Mouse (Mus musculus): ENCODE data around the gene Ets1.

Gene Ets1

GRCm38 (mm10) chr9:32666611-32667517 lies 30.8 kb downstream of the Ets1 start:
- no peak for DNase-seq (ENCODE audit: low spot score)

DNA sequence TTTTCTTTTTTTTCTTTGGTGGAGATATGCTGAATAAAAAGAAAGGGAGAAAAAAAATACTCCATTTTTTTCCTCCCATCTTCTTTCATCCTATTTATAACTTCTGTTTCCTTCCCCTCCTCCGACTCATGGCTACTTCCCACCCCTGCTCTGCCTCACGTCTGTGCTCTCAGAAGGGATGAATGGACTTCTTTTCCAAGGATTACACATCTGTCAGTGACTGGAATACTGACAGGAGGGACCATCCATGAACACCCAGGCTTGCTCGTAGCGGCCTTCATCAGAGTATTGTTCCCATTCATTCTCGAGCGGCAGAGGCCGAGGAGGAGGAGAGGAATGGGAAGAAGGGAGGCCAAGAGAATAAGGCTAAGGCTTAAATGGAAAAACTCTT lies 31.5 kb downstream of the Ets1 start:
- no peak for DNase-seq (ENCODE audit: low spot score)

- no peak for DNase-seq (ENCODE audit: low spot score)
Observed at GRCm38 (mm10) chr9:32668075-32668673, 32.2 kb downstream of the Ets1 start.

- DNase-seq (ENCODE audit: low spot score) = no peak
Observed at GRCm38 (mm10) chr9:32669397-32669796, 33.4 kb downstream of the Ets1 start.

- peak; percentile 35 for DNase-seq (ENCODE audit: low spot score)
Observed at GRCm38 (mm10) chr9:32671970-32672859, 36.2 kb downstream of the Ets1 start.

- no peak for DNase-seq (ENCODE audit: low spot score)
Observed at GRCm38 (mm10) chr9:32673923-32674322, 37.9 kb downstream of the Ets1 start.

GRCm38 (mm10) chr9:32675671-32676409 lies 39.8 kb downstream of the Ets1 start:
- no peak for DNase-seq (ENCODE audit: low spot score)

DNA sequence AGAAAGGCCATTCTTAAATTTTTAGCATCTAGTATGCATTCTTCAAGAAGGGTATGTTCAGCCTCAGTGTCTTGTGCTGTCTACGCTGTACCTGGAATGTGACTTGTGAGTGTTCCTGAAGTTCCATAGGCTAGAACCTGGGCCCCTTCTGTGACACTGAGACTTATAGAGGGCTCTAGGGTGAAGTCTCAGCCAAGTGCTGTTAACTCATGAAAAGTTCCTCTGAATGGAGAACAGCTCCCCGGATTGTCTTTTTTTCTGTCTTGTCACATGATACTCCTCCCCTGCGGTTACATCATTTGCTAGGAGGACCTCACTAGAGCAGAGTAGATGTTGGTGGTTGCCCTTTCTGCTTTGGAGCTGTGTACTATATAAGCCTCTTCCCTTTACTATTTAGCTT lies 40.5 kb downstream of the Ets1 start:
- DNase-seq (ENCODE audit: low spot score) = no peak

DNA sequence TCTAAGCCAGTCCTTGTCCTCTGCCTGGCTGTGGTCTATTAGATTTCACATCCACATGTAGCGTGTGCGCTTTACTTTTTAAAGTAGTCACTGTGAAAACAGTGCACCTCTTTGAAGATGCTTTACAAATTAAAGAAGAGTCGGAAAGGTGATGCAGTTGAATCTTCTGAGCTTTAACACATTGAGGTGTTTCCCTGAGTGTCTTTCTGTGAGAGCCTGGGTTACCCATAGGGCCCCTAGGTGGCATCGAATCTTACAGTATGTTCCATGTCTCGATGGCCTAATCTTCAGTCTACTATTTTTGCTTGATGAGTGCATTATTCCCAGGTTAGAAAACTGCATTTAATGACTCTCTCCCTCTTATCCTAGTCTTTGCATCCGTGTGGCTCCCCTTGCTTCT lies 41.6 kb downstream of the Ets1 start:
- no peak for DNase-seq (ENCODE audit: low spot score)

GRCm38 (mm10) chr9:32678120-32678757 lies 42.2 kb downstream of the Ets1 start:
- DNase-seq (ENCODE audit: low spot score) = no peak

DNA sequence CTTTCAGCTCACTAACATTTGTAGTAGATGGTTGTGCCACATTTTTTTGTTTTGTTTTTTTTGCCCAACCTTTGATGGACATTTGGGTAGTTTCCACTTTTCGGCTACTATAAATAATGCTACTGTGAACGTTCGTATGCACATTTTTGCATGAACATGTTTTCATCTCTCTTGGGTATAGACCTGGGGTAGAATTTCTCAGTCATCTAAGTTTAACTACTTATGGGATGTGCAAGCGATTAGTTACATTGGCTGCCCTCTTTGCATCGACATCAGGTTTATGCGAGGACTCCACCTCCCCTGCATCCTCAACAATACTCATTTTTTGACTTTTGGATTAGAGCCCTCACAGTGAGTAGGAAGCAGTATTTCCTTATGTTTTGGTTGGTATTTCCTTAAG lies 43.5 kb downstream of the Ets1 start:
- DNase-seq (ENCODE audit: low spot score) = no peak

GRCm38 (mm10) chr9:32680201-32680600 lies 44.2 kb downstream of the Ets1 start:
- no peak for DNase-seq (ENCODE audit: low spot score)

DNA sequence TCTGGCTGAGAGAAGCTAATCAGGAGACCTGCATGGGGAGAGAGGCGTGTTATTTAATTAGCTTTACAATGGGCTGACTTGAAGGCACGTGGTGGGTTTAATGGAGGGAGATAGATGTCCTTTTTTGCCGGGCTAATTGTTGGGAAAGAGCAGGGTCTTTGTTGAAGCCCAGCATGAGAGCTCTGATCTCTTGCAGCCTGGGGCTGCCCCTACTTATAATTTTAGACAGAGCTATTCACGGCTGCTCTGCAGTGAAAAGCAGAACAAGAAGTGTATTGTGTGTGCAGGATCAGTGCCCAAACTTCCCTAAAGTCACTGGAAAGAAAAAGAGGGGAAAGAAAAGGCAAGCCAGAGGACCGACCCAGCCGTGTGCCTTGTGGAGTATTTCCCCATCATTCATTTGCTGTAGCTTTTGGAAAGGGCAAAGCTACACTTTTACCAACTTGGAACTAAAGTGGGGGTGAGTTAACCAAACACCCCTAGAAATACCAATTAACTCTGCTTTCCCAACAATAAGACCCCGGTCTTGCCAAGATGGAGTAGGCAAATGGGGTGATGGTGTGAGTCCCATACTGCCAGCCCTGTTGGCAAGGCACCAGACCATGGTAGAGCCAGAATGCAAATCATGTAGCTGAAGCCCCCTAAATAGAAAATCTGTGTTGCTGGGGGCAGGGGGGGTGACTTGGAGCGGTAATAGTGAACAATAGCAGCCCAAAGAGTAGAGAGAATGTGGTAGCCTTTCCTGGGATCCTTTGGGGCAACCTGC lies 50.0 kb downstream of the Ets1 start:
- no peak for DNase-seq (ENCODE audit: low spot score)

GRCm38 (mm10) chr9:32688351-32688750 lies 52.3 kb downstream of the Ets1 start:
- no peak for DNase-seq (ENCODE audit: low spot score)

- DNase-seq (ENCODE audit: low spot score) = no peak
Observed at GRCm38 (mm10) chr9:32691151-32691925, 55.3 kb downstream of the Ets1 start.

DNA sequence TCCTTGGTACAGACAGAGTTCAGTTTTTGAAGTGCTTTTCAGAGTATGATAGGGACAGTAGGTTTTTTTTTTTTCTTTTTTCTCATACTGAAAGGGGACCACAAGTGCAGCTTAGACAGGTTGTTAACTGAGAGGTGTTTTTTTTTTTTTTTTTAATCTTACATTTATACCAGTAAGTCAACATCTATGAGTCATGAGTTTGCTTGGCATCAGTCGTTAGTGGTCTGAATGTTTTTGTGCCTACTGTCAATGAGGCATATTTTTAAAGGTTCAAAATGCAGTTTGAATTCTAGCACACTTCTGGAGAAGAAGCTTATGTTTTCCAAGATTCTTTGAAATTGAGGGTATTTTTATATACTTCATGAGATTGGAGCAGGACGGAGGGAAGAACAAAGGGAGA lies 56.9 kb downstream of the Ets1 start:
- DNase-seq (ENCODE audit: low spot score) = no peak

DNA sequence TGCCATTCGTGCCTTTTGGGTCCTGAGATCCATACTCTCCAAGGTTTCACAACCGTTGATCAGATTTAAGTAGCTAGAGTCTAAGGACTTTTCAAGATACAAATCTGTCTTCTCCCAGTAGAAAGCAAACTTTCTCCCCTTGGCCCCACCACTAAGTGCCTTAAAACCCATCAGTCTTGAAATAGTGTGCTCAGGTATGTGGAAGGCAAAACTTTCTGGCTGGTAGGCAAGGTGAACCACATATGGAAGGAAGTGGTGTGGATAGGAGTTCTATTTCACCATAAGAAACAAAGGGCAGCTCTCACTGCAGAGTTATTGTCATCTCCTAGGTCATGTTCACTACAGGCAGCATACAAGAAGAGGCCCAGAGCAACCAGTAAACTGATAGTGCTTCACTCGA lies 57.4 kb downstream of the Ets1 start:
- DNase-seq (ENCODE audit: low spot score) = no peak

GRCm38 (mm10) chr9:32694111-32694824 lies 58.2 kb downstream of the Ets1 start:
- DNase-seq (ENCODE audit: low spot score) = no peak

DNA sequence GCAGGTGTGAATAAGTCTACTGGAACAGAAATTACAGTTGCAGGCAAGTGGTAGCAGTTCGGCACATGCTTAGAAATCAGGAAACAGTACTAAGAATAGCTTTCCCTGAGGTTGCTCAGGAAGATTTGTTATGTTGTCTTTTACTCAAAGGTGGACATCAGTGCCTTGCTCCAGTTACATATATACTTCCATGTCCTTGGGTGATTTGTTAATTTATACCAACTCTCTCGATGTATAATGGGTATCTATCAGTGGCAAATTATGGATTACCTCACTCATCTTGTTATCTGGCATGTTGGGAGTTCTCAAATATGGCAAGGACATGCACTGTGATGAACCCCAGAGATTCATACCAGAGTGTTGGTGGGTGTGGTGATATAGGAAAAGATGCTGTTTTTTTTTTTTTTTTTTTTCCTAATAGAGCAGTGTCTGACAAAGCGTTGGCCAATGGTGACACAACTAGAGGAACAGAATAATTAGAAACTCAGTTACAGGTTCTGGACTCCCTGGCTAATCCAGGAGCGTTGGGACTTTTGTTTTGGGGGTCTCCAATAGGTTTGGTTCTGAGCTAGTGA lies 59.0 kb downstream of the Ets1 start:
- DNase-seq (ENCODE audit: low spot score) = no peak
